Mouse (Mus musculus) megakaryocyte, embryonic 14.5 days (primary cell): ENCODE data around the gene Diras2.

Experiments used
- FLI1 ChIP-seq: IDR thresholded peaks from 2 replicates; pipeline ENCODE4 v1.6.1; 2012; ENCODE audit warnings: low read length, inconsistent platforms, mixed read lengths
- GATA1 ChIP-seq: IDR thresholded peaks from 3 replicates; pipeline ENCODE4 v1.6.1; 2012; ENCODE audit warnings: mixed read lengths, low read length, inconsistent platforms, borderline replicate concordance

DNA sequence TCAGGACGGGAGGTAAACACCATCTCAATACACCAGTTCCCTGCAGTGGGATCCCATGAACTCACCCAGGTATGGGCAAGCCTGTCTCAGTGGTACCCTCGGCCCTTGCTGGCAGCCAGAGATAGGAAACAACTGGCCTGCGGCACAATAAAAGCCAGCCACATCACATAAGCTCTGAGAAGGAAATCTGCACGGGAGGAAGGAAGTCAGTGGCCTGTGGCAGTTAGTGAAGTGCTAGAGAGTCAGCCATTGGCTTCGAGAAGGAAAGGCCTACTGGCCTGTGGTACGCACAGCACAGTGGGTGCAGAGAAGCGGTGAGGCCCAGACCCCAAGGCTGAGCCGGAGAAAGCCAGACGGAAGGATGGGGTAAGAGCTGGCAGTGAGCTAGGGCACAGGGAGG lies 20.2 kb upstream of the Diras2 start:
- TF ChIP-seq GATA1 (no peak), FLI1 (no peak)
